Mouse (Mus musculus) mesoderm, embryonic 11.5 days (tissue): ENCODE measurements around the gene Hsd3b7.
A peak's percentile ranks its signal among the peaks of the same experiment; 100 is the strongest.

ENCODE experiments used
- DNase-seq: peaks from one replicate; pipeline ENCODE4 v3.0.0-alpha.2; 2012; ENCODE audit warnings: low read depth, low spot score

Gene Hsd3b7

DNA sequence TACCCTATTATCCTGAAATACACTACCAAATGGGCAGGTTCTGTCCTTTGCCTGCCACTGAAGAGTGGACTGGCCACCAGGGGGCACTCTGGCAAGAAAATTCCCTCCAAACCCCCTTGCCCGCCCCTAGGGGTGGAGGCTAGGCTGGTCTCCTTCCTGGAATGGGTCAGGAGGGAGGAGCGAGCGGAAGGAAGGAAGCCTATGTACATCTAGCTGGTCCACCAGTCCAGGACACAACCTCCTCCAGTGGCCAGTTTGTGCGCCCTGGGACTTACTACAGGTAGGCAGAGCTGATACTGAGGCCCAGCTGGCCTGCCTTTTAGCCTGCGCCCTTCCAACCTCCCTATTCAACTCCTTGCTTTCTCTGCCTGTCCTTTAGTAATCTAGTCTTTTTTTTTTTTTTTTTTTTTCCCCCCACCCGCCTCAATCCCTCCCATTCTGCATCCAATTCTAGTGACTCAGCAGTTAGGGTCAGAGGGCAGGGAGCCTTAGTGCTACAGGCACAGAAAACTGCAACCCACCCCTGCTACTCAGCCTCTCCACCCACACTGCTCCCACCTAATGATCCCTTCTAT is at the start of gene Hsd3b7:
Gene Hsd3b7, plus strand, starts transcription at position 170 of the 575 bp plus-strand sequence.
- DNase-seq: peak; percentile 92

DNA sequence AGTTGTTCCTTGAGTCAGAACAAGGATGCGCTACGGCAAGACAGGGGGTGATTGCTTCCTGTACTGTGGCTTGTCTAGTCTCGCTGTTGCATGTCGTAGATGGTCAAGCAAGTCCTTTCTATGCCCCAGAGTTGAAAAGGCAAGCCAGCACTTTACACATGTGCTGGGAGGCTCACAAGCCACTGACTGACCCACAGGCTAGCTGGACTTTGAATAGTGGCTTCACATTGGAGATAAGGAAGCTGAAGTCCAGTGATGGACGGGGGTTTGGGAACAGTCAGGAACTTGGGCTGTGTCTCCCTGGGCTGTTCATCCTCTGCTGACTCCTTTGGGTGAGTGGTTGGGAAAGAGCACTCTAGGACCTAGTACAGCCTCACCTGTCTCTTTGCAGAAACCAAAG is 48.8 kb upstream of the Hsd3b7 start:
- DNase-seq: no peak

GRCm38 (mm10) chr7:127752069-127752468 is 48.3 kb upstream of the Hsd3b7 start:
- no peak for DNase-seq

DNA sequence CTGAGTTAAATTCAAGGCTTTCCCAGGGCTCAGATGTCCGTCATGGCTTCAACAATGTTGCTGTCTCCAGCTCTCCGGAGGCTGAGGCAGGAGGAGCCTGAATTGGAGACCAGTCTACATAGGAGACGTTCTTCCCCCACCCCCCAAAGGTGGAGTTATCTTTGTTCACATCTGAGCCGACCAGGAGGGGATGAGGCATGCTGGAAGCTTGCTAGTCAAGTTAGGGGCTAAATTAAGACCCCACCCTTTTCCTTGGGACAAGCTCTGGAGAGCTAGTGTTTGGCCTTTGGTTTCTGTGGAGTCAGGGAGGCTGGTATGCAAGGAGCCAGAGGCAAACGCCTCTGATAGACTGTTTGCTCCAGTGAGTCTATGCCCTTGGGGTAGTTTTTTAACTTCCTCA is 47.2 kb upstream of the Hsd3b7 start:
- no peak for DNase-seq

GRCm38 (mm10) chr7:127753741-127754140 is 46.7 kb upstream of the Hsd3b7 start:
- DNase-seq: no peak

GRCm38 (mm10) chr7:127759716-127760115 is 40.7 kb upstream of the Hsd3b7 start:
- no peak for DNase-seq

- DNase-seq: no peak
Measured at GRCm38 (mm10) chr7:127760478-127760877, 39.9 kb upstream of the Hsd3b7 start.

DNA sequence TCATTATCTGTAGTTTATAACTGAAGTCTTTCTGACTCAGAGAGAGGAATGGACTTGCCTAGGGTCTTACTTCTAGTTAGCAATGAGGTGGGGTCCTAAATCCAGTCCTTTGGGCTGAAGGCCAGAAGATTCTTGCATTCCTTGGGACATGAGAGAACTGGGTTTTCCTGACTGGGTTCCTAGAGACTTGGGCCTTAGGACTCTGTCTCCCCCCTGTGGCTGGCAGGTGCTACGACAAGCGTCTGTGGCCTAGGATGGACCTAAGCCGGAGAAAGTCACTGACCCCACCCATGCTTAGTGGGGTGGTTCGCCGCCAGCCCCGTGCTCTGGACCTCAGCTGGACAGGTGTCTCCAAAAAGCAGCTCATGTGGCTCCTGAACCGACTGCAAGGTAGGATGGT is 39.4 kb upstream of the Hsd3b7 start:
- DNase-seq: peak; percentile 79

DNA sequence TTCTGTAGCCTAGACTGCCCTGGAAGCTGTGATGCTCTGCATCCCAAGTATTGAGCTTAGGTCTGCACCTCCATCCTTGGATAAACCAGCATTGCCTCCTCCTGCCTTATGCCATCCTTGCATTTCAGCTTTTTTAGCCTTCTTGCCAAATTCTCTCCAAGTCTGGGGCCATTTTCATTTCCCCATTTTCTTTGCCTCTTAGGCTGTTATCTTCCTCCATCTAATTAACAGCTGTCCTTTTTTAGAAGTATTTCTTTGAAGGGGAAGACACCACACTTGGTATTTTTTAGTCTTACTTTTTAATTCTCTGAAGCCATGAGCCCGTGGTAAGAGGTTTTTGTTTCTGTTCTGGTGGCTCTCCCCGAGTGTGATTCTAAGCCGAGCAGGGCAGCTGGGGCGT is 36.8 kb upstream of the Hsd3b7 start:
- DNase-seq: no peak

GRCm38 (mm10) chr7:127765756-127766155 is 34.6 kb upstream of the Hsd3b7 start:
- DNase-seq: no peak

GRCm38 (mm10) chr7:127766851-127767609 is 33.4 kb upstream of the Hsd3b7 start:
- no peak for DNase-seq

GRCm38 (mm10) chr7:127767671-127768345 is 32.6 kb upstream of the Hsd3b7 start:
- DNase-seq: no peak

DNA sequence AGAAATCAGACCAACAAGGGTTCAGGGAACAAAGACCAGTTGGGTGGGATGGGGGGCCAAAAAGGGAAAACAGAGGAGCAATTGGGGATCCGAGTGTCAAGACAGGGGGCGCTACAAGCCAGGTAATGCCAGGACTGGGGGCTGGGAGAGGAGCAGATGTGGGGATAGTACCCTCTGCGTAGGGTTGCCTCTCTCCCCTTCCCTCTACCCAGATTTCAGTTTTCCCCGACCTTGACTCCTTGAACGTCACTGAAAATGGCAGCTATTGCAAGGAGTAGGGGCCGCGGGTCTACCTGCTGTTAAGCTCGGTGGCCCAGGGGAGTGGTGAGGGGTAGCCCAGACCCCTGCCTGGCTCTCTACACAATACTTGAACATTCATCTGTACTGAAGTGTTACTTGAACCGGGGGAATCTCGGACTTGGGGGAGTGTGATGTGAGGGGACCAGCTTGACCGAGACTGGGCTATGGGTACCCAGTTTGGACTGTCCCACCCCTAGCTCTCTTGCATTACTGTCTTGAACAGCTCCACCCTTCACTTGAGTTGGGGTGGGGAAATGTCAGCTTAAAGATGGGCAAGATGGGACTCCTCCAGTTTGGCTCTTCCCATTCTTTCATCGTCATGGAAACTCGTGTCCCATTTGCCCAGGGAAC is 31.9 kb upstream of the Hsd3b7 start:
- DNase-seq: no peak

GRCm38 (mm10) chr7:127768997-127769593 is 31.3 kb upstream of the Hsd3b7 start:
- peak; percentile 94 for DNase-seq

DNA sequence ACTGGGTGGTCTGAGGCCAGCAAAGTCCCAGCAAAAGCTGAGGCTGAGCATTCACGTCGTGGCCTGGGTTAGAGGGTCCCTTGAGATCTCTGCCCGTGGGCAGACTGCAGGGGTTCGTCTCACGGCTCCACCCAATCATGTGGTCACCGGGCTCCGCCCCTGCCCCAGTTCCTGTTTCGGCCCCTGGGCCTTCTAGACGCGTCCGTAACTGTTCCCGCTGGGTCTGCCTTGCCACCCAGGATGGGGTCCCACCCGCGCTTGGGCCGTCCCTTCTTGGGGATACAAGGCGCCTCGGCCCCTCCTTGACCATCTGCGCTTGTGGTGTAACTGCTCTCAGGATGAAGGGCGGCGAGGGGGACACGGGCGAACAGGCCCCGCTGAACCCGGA is 30.8 kb upstream of the Hsd3b7 start, which contains the start of gene Orai3:
Gene Orai3, plus strand, starts transcription at position 165 of the 388 bp plus-strand sequence.
- DNase-seq: peak; percentile 79

- peak; percentile 34 for DNase-seq
Measured at GRCm38 (mm10) chr7:127770039-127770905, 30.1 kb upstream of the Hsd3b7 start.

DNA sequence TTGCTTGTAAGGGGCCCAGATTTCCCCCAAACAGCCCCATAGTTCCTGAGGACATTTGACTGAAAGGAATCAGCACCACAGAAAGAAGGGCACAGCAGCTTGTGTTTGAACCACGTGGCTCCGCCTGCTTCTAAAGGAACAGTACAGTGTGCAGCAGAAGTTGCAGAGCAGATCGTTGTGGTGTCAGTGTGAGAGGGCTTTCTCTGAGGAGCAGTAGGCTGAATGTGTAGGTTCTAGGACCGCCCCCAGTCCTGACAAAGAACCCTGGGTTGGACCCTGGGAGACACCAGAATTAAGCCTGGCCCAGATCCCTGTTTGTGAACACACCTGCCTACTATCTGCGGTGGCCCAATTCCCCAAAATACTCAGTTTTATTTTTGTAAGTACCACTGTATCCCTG is 29.1 kb upstream of the Hsd3b7 start:
- no peak for DNase-seq

DNA sequence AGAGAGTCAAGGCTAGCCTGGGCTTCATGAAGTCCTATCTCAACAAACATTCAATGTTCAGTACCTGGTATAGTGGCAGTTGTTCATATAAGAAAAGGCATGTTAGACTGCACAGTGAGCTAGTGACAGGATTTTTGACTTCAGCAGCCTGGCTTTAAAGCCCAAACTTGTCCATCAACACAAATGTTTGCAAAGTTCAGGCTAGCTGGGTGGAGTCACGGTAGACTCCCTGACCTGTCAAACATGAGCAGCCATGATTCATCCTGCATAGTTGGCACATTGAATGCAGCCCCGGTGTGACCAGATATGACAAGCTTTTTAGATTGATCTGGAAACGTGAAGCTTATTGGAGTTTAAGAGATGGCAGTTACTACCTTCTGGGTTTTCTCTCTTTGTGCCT is 28.3 kb upstream of the Hsd3b7 start:
- DNase-seq: no peak

DNA sequence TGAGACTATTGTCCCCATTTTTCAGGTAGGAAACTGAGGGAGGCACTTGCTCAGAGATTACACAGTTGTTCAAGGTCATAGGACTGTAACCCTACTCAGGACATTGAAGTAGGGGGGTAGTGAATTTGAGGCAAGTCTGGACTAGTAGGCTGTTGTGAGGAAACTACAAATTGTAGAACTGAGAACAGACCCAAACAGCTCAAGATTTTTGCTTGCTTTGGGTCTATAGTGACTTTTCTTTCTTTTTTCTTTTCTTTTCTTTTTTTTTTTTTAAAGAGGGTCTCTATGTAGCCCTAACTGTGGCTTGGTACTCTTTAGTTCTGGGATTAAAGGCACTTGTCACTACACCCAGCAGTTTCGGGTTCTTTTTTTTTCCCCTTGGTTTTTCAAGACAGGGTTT is 27.8 kb upstream of the Hsd3b7 start:
- DNase-seq: no peak

DNA sequence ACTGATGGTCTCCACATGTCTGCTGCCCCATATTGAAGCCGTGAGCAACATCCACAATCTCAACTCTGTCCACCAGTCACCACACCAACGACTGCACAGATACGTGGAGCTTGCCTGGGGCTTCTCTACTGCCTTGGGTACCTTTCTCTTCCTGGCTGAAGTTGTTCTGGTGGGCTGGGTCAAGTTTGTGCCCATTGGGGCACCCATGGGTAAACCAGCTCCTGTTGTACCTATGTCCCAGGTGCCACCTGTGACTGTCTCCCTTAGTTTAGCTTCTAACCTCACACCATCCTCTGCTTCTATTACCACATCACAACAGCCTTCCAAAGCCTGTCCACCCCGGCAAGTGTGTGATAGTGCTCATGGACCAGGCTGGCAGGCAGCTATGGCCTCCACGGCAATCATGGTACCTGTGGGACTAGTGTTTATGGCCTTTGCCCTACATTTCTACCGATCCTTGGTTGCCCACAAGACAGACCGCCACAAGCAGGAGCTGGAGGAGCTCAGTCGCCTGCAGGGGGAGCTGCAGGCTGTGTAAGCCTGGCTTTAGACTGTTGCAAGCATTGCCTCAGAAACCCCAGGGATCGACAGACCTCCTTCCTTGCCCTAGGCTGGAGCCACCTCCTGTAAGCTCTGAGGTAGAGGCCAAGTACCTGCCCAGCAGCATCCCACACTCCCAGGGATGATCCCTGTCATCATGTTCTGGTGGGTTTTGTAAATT is 26.6 kb upstream of the Hsd3b7 start:
- peak; percentile 85 for DNase-seq
